Mouse (Mus musculus) ES-Bruce4 (cell line): ENCODE results near the gene Cdc25b.

Experiments used
- CTCF ChIP-seq: IDR thresholded peaks from one replicate; pipeline ENCODE4 v1.8.1; 2011; ENCODE audit warnings: low read depth, low read length
- EP300 ChIP-seq: IDR thresholded peaks from 2 replicates; pipeline ENCODE4 v1.6.1; 2011; ENCODE audit warnings: low read depth, low read length; ENCODE audit not compliant: insufficient read depth
- POLR2A ChIP-seq: IDR thresholded peaks from one replicate; pipeline ENCODE4 v1.8.1; 2011; ENCODE audit warnings: low read length; ENCODE audit not compliant: insufficient read depth

GRCm38 (mm10) chr2:131191005-131191390 lies 4.2 kb downstream of the Cdc25b start:
- no peak for TF ChIP-seq POLR2A
- TF ChIP-seq EP300, result no peak
- TF ChIP-seq CTCF, result no peak
